Mouse (Mus musculus) testis, adult 2 months (tissue): Measurements from ENCODE around the gene Dedd.

ENCODE experiments used
- CTCF ChIP-seq: fragments of 200-500 bp; IDR thresholded peaks from 2 replicates; pipeline ENCODE4 v1.5.1; 2012; ENCODE audit warnings: low read depth, mild to moderate bottlenecking, inconsistent platforms, low read length, moderate library complexity; ENCODE audit not compliant: control insufficient read depth, insufficient read depth, insufficient replicate concordance
- POLR2A ChIP-seq: fragments of 200-500 bp; IDR thresholded peaks from 2 replicates; pipeline ENCODE4 v1.6.1; 2012; ENCODE audit warnings: low read depth, mild to moderate bottlenecking, inconsistent platforms, low read length, moderate library complexity; ENCODE audit not compliant: control insufficient read depth

GRCm38 (mm10) chr1:171280916-171281527, 47.9 kb upstream of the Dedd start, which contains the start of gene Ppox:
- TF ChIP-seq CTCF = no peak
- TF ChIP-seq POLR2A = 0 out of 2 replicates have a peak, but pooled peaks have one; percentile 26
